Mouse (Mus musculus): ENCODE measurements at regions not wholly inside any gene's neighbourhood (a gene's known extent, or its start where the extent isn't known, plus 50 kb on each side); places are given as distances from the start of the nearest gene placed in this dataset.
"Not testable (repeated sequence)": the region's sequence is repeated elsewhere in the genome, so short reads cannot be mapped to it uniquely, and the experiment has no call there.

DNA sequence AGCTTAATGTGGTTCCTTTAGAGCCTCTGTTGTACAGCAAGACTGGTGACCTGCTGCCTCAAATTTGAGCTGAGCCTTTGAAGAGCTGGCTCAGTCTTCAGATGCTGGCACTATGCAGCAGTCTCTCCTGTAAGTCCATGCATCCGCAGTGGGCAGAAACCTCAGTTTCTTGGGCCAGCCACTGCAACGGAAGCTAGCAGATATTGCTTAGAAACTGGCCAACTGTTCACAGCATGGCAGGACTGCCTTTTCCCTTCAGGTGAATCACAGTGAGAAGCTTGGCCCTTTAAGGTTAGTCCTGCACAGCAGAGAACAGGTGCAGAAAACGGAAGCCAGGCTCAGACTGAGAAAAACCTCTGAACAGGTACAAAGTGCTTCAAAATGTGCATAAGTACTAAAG, 1976.8 kb upstream of the G6pd2 start:
- Histone ChIP-seq H3K4me1 (no peaks in the 10 kb centered on the region), H3K9me3 (replicated peaks) (no peaks in the 10 kb centered on the region), H3K4me3 (no peak overlapping the region), H3K9ac (no peak overlapping the region), H3K27ac (no peak overlapping the region), H3K27me3 (no peaks in the 10 kb centered on the region), H3K36me3 (no peaks in the 10 kb centered on the region), H3K4me2 (replicated peaks) (no peak overlapping the region)
- ATAC-seq (ENCODE audit: low FRiP score), result no peak
- WGBS, result 82% methylated on average over 3 of the region's 3 CpGs

DNA sequence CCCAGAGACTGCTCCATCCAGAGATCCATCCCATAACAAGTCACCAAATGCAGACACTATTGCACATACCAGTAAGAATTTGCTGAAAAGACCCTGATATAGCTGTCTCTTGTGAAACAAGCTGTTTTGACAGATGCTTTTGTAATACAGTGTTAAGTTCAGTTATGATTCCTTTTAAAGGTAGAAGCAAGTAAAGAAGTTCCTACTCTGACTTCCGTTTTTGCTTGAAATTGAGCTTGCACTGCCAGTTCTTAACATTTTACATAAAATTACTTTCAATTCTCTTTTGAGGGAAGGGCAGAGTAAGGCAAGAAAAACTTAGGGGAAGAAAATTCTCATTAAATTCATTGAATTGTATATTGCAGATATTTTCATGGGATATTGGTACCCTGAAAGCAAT, 1962.9 kb upstream of the G6pd2 start:
- ATAC-seq (ENCODE audit: low FRiP score), result no peak
- 78% methylated on average over 1 of the region's 1 CpGs for WGBS

DNA sequence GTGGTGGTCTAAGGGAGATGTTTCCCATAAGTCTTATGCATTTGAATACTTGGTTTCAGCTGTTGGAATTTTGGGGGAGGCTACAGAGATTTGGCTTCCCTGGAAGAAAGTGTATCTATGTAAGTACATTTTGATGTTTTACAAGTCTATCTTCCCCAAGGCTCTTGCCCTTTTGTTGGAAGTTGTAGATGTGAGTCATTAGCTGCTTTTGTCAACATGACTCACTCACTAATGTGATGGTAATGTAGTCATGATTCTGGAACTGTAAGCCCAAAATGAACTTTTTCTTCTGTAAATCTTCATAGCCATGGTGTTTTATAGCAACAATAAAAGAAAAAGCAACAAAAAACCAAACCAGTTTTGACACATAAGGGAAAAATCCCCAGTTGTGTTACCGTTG, 1961.0 kb upstream of the G6pd2 start:
- Histone ChIP-seq H3K4me1 (no peaks in the 10 kb centered on the region), H3K9ac (no peak overlapping the region), H3K4me2 (replicated peaks) (no peak overlapping the region), H3K36me3 (no peaks in the 10 kb centered on the region), H3K27me3 (no peaks in the 10 kb centered on the region), H3K27ac (no peak overlapping the region), H3K4me3 (no peak overlapping the region), H3K9me3 (replicated peaks) (no peaks in the 10 kb centered on the region)
- 96% methylated on average over 1 of the region's 1 CpGs for WGBS
- ATAC-seq (ENCODE audit: low FRiP score), result no peak

More for the DNA sequence above, 1962.9 kb upstream of the G6pd2 start:
- H3K9me3 ChIP-seq (replicated peaks), result no peaks in the 10 kb centered on the region
- no peak overlapping the region for H3K4me3 ChIP-seq
- H3K27ac ChIP-seq, result no peak overlapping the region
- H3K36me3 ChIP-seq, result no peaks in the 10 kb centered on the region
- no peak overlapping the region for H3K4me2 ChIP-seq (replicated peaks)
- H3K27me3 ChIP-seq, result no peaks in the 10 kb centered on the region
- no peak overlapping the region for H3K9ac ChIP-seq
- no peaks in the 10 kb centered on the region for H3K4me1 ChIP-seq

DNA sequence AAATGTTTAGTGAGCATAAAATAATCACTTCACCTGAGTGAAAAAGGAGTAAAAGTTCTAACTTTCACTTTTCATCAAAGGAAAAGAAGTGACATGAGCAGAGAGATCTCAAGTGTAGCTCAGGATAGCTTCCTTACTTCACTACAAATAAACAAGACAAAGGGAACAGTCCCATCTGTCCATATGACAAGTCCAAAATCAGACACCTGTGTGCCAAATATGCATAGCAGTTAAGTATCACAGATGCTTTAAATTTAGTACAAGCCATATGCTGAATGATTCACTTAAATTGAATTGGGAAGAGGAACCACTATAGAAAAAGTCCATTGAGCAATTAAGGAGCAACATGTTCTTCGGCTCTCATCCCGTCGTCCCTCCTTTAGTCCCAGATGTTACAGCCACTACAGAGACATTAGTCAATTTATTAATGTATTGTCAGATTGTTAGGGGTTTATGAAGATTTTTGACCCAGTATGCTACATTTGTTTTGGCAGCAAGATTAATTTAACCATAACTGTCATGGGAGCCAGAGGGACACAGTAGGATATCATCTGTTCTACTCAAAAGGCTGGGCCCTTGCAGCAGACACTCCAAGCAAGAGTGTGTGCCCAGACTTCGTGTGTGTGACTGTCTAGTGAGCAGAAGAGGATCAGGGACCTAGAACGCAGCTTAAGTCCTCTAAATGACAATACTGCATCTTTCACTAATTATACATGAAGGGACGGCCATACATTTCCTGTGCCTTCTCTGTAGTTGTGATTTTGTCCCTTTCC, 1914.5 kb upstream of the G6pd2 start:
- 92% methylated on average over 6 of the region's 6 CpGs for WGBS
- no peak overlapping the region for H3K27ac ChIP-seq
- H3K27me3 ChIP-seq, result no peaks in the 10 kb centered on the region
- H3K9ac ChIP-seq, result no peak overlapping the region
- no peaks in the 10 kb centered on the region for H3K36me3 ChIP-seq
- H3K4me1 ChIP-seq, result no peaks in the 10 kb centered on the region
- H3K9me3 ChIP-seq (replicated peaks), result no peaks in the 10 kb centered on the region
- H3K4me2 ChIP-seq (replicated peaks), result no peak overlapping the region
- no peak for ATAC-seq (ENCODE audit: low FRiP score)
- no peak overlapping the region for H3K4me3 ChIP-seq

DNA sequence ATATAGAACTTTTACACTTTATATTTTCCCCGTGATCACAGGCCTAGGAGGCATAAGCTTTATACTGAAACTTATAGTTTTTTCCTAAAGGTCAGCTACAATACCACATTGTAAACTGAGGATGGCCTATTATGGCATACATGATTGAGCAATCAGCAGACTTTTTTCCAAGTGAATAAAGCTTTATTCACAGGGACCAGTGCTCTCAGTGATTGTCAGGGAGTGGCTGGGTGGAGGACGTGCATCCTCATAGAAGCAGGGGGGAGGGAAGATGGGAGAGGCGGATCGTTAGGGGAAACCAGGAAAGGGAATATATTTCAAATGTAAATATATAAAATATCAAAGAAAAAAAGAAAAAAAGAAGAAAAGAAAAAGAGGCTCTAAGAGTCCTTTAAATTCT, 1886.7 kb upstream of the G6pd2 start:
- 56% methylated on average over 4 of the region's 4 CpGs for WGBS

DNA sequence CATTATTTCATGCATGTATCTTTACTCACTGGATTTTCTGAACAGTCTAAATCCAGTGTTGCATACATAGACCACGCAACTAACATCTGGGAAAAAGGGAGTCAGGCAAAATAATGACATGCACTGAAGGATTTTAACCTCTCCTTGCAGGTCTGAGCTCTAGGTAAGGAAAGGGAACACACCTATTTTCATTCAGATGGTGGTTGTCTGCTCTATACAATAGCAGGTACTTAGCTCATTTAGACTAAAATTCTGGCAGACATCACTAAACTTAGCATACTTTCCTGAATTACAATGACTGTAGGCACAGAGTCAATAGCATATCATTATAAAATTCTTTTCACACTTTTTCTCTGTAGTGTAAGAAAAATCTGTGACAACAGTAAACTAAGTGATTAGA, 1867.8 kb upstream of the G6pd2 start:
- no peak for ATAC-seq (ENCODE audit: low FRiP score)
- no peaks in the 10 kb centered on the region for H3K4me1 ChIP-seq
- H3K4me3 ChIP-seq, result no peak overlapping the region
- no peak overlapping the region for H3K4me2 ChIP-seq (replicated peaks)
- H3K36me3 ChIP-seq, result no peaks in the 10 kb centered on the region
- H3K27me3 ChIP-seq, result no peaks in the 10 kb centered on the region
- H3K9me3 ChIP-seq (replicated peaks), result no peaks in the 10 kb centered on the region
- no peak overlapping the region for H3K27ac ChIP-seq
- no peak overlapping the region for H3K9ac ChIP-seq
- WGBS, result 82% methylated on average over 1 of the region's 1 CpGs

More for the DNA sequence above, 1886.7 kb upstream of the G6pd2 start:
- Histone ChIP-seq H3K9me3 (replicated peaks) (no peaks in the 10 kb centered on the region), H3K36me3 (no peaks in the 10 kb centered on the region), H3K27me3 (no peaks in the 10 kb centered on the region), H3K4me2 (replicated peaks) (no peak overlapping the region), H3K4me1 (no peaks in the 10 kb centered on the region), H3K9ac (no peak overlapping the region), H3K27ac (no peak overlapping the region), H3K4me3 (no peak overlapping the region)
- no peak for ATAC-seq (ENCODE audit: low FRiP score)

DNA sequence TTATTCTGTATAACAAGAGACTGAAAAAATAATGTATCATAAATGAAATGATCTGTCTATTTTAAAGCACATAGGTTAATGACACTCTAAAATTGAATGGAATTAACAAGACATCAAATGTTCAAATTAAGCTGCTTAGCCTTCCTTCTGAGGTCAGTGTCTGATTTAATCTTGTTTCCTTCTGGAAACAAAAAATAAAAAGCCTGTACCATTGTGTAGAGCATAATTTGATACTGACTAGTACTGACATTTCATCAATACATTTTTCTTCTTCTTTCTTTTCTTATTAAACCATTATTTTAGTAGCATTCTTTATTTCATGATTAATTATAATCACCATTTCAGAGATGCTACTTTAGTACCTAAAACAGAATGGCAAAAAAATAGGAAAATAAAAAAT, 1862.9 kb upstream of the G6pd2 start:
- no peak for ATAC-seq (ENCODE audit: low FRiP score)
- Histone ChIP-seq H3K4me1 (no peaks in the 10 kb centered on the region), H3K4me3 (no peak overlapping the region), H3K9me3 (replicated peaks) (no peaks in the 10 kb centered on the region), H3K9ac (no peak overlapping the region), H3K27ac (no peak overlapping the region), H3K36me3 (no peaks in the 10 kb centered on the region), H3K27me3 (no peaks in the 10 kb centered on the region), H3K4me2 (replicated peaks) (no peak overlapping the region)

DNA sequence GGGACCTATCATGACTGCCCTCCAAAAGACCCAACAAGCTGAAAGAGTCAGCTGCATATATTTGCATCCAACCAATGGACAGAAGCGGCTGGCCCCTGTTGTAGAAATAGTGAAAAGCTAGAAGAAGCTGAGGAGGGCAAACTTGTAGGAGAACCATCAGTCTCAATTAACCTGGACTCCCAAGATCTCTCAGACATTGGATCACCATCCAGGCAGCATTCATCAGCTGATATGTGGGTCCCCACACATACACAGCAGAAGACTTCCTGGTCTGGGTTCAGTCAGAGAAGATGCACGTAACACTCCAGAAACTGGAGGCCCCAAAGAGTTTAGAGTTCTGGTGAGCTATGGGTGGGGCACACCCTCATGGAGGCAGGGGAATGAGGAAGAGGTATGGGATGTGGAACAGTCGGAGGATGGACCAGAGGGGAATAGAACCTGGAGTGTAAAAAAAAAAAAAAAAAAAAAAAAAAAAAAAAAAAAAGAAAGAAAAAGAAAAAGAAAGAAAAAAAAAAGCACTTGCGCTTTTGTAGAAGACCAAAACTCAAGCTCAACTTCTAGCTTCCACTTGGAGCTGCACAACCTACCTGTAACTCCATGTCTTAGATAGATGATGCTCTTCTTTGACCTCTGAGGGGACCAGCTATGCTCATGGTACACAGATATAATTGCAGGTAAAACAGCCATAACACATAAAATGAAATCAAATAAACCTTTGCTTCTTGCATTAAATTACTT, 1860.6 kb upstream of the G6pd2 start:
- H3K4me2 ChIP-seq (replicated peaks), result no peak overlapping the region

DNA sequence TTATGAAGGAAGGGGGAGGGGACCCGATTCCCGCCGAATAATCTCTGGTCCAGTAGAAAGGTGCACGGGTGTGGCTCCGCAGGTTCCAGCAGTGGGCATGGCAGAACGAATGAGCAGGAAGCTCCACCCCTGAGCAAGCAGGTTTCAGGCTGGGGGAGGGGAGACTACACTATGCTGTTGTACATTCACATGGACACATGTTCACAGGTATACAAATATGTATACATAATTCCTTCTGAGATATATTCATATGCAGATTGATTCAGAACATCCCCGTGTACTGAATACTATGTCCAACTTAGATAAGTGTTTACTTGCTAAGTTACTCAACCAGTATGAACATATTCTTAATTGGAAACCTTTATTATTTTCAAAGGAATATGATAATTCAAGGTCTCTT, 1852.4 kb upstream of the G6pd2 start:
- ATAC-seq (ENCODE audit: low FRiP score); H3K4me3 ChIP-seq; H3K4me2 ChIP-seq (replicated peaks); H3K9ac ChIP-seq; H3K27me3 ChIP-seq; H3K4me1 ChIP-seq; H3K27ac ChIP-seq; H3K9me3 ChIP-seq (replicated peaks); H3K36me3 ChIP-seq: not testable (repeated sequence)
- WGBS, result 95% methylated on average over 6 of the region's 7 CpGs

More for the DNA sequence above, 1860.6 kb upstream of the G6pd2 start:
- Histone ChIP-seq H3K27ac (no peak overlapping the region), H3K9ac (no peak overlapping the region), H3K9me3 (replicated peaks) (no peaks in the 10 kb centered on the region), H3K27me3 (no peaks in the 10 kb centered on the region), H3K36me3 (no peaks in the 10 kb centered on the region), H3K4me1 (no peaks in the 10 kb centered on the region), H3K4me3 (no peak overlapping the region)
- ATAC-seq (ENCODE audit: low FRiP score), result no peak
- 89% methylated on average over 4 of the region's 4 CpGs for WGBS

DNA sequence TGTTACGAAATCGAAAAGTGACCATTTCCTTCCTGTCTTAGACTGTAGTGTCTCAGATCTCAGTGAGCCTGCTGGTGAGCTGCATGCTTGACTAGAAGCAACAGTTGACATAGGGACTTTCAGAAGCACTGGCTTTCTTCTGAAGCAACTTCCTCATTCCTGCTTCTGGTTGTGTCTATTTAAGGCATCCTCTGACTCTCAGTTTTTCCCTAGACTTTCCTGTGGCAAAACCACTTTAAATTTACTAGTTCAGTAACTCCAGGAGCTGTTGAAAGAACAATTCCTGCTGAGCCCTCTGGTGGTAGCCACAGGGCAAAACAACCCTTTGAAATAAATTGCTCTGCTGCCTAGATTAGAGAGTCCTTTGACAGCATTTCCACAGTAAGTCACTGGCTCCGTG, 1811.9 kb upstream of the G6pd2 start:
- ATAC-seq (ENCODE audit: low FRiP score), result no peak
- no peak overlapping the region for H3K27ac ChIP-seq
- no peaks in the 10 kb centered on the region for H3K9me3 ChIP-seq (replicated peaks)
- no peaks in the 10 kb centered on the region for H3K27me3 ChIP-seq
- H3K4me1 ChIP-seq, result no peaks in the 10 kb centered on the region
- no peak overlapping the region for H3K9ac ChIP-seq
- no peak overlapping the region for H3K4me2 ChIP-seq (replicated peaks)
- no peaks in the 10 kb centered on the region for H3K36me3 ChIP-seq
- WGBS, result 67% methylated on average over 3 of the region's 3 CpGs
- no peak overlapping the region for H3K4me3 ChIP-seq

DNA sequence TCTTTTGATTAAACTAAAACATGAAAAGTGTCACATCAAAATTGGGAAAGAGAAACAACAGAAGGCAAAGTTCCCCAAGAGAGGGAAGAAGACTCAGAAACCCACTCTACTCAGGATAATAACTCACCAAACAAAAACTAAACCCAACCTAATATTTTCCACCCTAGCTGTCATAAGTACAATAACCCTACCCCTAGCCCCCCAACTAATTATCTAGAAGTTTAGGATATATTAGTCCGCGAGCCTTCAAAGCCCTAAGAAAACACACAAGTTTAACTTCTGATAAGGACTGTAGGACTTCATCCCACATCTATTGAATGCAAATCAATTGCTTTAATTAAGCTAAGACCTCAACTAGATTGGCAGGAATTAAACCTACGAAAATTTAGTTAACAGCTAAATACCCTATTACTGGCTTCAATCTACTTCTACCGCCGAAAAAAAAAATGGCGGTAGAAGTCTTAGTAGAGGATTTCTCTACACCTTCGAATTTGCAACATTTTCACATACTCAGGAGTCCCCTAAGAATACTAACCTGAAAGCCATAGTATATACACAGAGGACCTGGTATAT, 1765.9 kb upstream of the G6pd2 start:
- not testable (repeated sequence) for H3K9me3 ChIP-seq (replicated peaks); H3K27ac ChIP-seq; H3K4me2 ChIP-seq (replicated peaks); H3K36me3 ChIP-seq; H3K27me3 ChIP-seq; H3K9ac ChIP-seq; H3K4me3 ChIP-seq; H3K4me1 ChIP-seq
- peak; percentile 100 for ATAC-seq (ENCODE audit: low FRiP score)
- WGBS, result 92% methylated on average over 6 of the region's 7 CpGs

DNA sequence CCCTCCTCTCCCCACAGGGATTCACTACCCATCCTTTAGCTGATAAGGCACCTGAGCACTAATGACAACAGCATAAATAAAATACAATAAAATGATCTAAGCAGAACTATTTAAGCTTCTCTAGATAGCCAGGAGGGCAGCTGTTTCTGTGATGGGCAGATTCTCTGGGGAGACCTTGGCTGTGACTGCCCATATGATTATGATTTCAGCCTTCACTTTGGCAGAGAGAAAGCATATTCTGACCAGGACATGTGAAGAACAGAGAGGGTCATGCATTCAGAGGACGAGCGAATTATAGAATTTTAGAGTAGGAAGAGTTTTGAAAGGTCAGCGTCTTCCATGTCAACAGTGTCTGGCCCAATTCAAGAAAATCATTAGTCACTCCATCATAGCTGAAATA, 1759.6 kb upstream of the G6pd2 start:
- 0 out of 2 replicates have a peak, but pooled peaks have one; percentile 40 for ATAC-seq (ENCODE audit: low FRiP score)

More for the DNA sequence above, 1759.6 kb upstream of the G6pd2 start:
- H3K4me2 ChIP-seq (replicated peaks), result no peak overlapping the region
- no peak overlapping the region for H3K9ac ChIP-seq
- H3K27ac ChIP-seq, result no peak overlapping the region
- no peak overlapping the region for H3K4me3 ChIP-seq
- WGBS, result 72% methylated on average over 3 of the region's 3 CpGs
- no peaks in the 10 kb centered on the region for H3K4me1 ChIP-seq
- H3K9me3 ChIP-seq (replicated peaks), result no peaks in the 10 kb centered on the region
- H3K36me3 ChIP-seq, result no peaks in the 10 kb centered on the region
- H3K27me3 ChIP-seq, result no peaks in the 10 kb centered on the region
